Mouse (Mus musculus) adrenal gland (tissue): ENCODE results near the gene Arih2.
"Not testable (repeated sequence)": the region's sequence is repeated elsewhere in the genome, so short reads cannot be mapped to it uniquely, and the experiment has no call there.

ENCODE experiments used
- intact Hi-C: fragments of 180-260 bp; cut with DNase I; formaldehyde crosslinking; loops from one replicate; pipeline ENCODE4 v1.15.1; 2025

Arih2 gene

GRCm38 (mm10) chr9:108654566-108655464 lies 5.6 kb upstream of the Arih2 start:
- intact Hi-C loops = no loop called here

GRCm38 (mm10) chr9:108649561-108650440 lies 615 bp upstream of the Arih2 start:
- intact Hi-C loops = loop anchor here (5.0 kb wide), 1 partner anchor 52 kb away; the partner anchor contains the start of gene P4htm

- intact Hi-C loops = loop anchor here (5.0 kb wide), 1 partner anchor 51 kb away; the partner anchor contains the start of gene P4htm
These were observed 1.0 kb downstream of the Arih2 start for GRCm38 (mm10) chr9:108648166-108648565.

GRCm38 (mm10) chr9:108639825-108640224 lies 9.4 kb downstream of the Arih2 start:
- intact Hi-C loops = no loop called here

GRCm38 (mm10) chr9:108635415-108635814 lies 13.8 kb downstream of the Arih2 start:
- intact Hi-C loops = no loop called here

GRCm38 (mm10) chr9:108633846-108634245 lies 15.3 kb downstream of the Arih2 start:
- intact Hi-C loops = no loop called here

GRCm38 (mm10) chr9:108632375-108632774 lies 16.8 kb downstream of the Arih2 start:
- intact Hi-C loops = no loop called here

- intact Hi-C loops = no loop called here
These were observed 17.4 kb downstream of the Arih2 start for GRCm38 (mm10) chr9:108631631-108632256.

- intact Hi-C loops = no loop called here
These were observed 18.5 kb downstream of the Arih2 start for GRCm38 (mm10) chr9:108630683-108631082.

GRCm38 (mm10) chr9:108628141-108628540 lies 21.0 kb downstream of the Arih2 start:
- intact Hi-C loops = no loop called here

- intact Hi-C loops = no loop called here
These were observed 22.7 kb downstream of the Arih2 start for GRCm38 (mm10) chr9:108626498-108626897.

GRCm38 (mm10) chr9:108617301-108617700 lies 31.9 kb downstream of the Arih2 start:
- intact Hi-C loops = no loop called here

- intact Hi-C loops = no loop called here
These were observed 37.7 kb downstream of the Arih2 start for GRCm38 (mm10) chr9:108611488-108611887.

- intact Hi-C loops = no loop called here
These were observed 40.3 kb downstream of the Arih2 start for GRCm38 (mm10) chr9:108608889-108609288.

- intact Hi-C loops = not testable (repeated sequence)
These were observed 41.3 kb downstream of the Arih2 start for GRCm38 (mm10) chr9:108607929-108608328.

GRCm38 (mm10) chr9:108601986-108602385 lies 47.2 kb downstream of the Arih2 start:
- intact Hi-C loops = no loop called here

- intact Hi-C loops = no loop called here
These were observed 49.2 kb downstream of the Arih2 start for GRCm38 (mm10) chr9:108600011-108600410.

- intact Hi-C loops = loop anchor here (5.0 kb wide), 1 partner anchor 48 kb away; the partner anchor contains the start of gene Arih2
These were observed 50.1 kb downstream of the Arih2 start for GRCm38 (mm10) chr9:108599021-108599566.

- intact Hi-C loops = loop anchor here (5.0 kb wide), 1 partner anchor 50 kb away; the partner anchor contains the start of gene Arih2
These were observed 52.0 kb downstream of the Arih2 start, which contains the start of gene P4htm for GRCm38 (mm10) chr9:108596998-108597764. Gene P4htm, minus strand, starts transcription at chr9:108597667.

GRCm38 (mm10) chr9:108594354-108594753 lies 54.8 kb downstream of the Arih2 start:
- intact Hi-C loops = no loop called here
